Mouse (Mus musculus) spleen, adult 2 months (tissue): ENCODE measurements around the gene Gm17304. TPM values are rescaled to one million over a fixed set of nuclear protein-coding genes. Genes with fewer than 3 reads are reported as not detected.

Experiments
- DNase-seq, 2 experiments: peaks; one replicate each; pipeline versions ENCODE4 v3.0.0 to v3.0.0-alpha.2; 2012 to 2021; ENCODE audit warnings: low spot score in 2 of 2, low read depth in 1 of 2
- H3K27ac ChIP-seq: fragments of 200-500 bp; 2 replicates; pipeline ENCODE4 v1.5.1; 2012; ENCODE audit warnings: low read length, inconsistent platforms; ENCODE audit not compliant: insufficient read depth
- H3K27me3 ChIP-seq: fragments of 200-500 bp; 2 replicates; pipeline ENCODE4 v1.6.1; 2012; ENCODE audit warnings: mild to moderate bottlenecking, moderate library complexity, low read length, inconsistent platforms; ENCODE audit not compliant: control insufficient read depth, insufficient read depth
- H3K36me3 ChIP-seq: fragments of 200-500 bp; 2 replicates; pipeline ENCODE4 v1.6.1; 2012; ENCODE audit warnings: mild to moderate bottlenecking, low read length, inconsistent platforms; ENCODE audit not compliant: control insufficient read depth, insufficient read depth
- H3K4me1 ChIP-seq: fragments of 200-500 bp; 2 replicates; pipeline ENCODE4 v1.6.1; 2011; ENCODE audit warnings: inconsistent platforms; ENCODE audit not compliant: control insufficient read depth, insufficient read depth, insufficient read length
- H3K4me3 ChIP-seq: fragments of 200-500 bp; 2 replicates; pipeline ENCODE4 v1.5.1; 2011; ENCODE audit warnings: mild to moderate bottlenecking, inconsistent platforms; ENCODE audit not compliant: insufficient read depth, insufficient read length; ENCODE audit errors: extremely low read depth
- CTCF ChIP-seq: fragments of 200-500 bp; IDR thresholded peaks from 2 replicates; pipeline ENCODE4 v1.5.1; 2011; ENCODE audit warnings: mild to moderate bottlenecking, inconsistent platforms; ENCODE audit not compliant: insufficient read depth, insufficient read length, insufficient replicate concordance; ENCODE audit errors: extremely low read depth
- POLR2A ChIP-seq: fragments of 200-500 bp; IDR thresholded peaks from 2 replicates; pipeline ENCODE4 v1.6.1; 2011; ENCODE audit warnings: low read depth, low read length, inconsistent platforms
- WGBS: fragments of 180-500 bp; shearing (Covaris S2); methylation state at CpG from one replicate; pipeline ENCODE4 v1.1.7; 2018; 5-methylcytosine and 5-hydroxymethylcytosine counted together
- polyA plus RNA-seq: library from polyadenylated mRNA; depleted of rRNA; stranded (reverse); fragments of >200 nt; gene quantifications from 2 replicates; pipeline ENCODE4 v1.2.3, GENCODE M21; 2012; rRNA removed

Gene Gm17304
- polyA plus RNA-seq, 1 experiment: not detected

- H3K36me3 ChIP-seq: peaks cover 12% of the 10 kb centered on the region
- WGBS: 91% methylated on average over 3 of the region's 3 CpGs
- no peaks in the 10 kb centered on the region for H3K27me3 ChIP-seq
- TF ChIP-seq CTCF (no peak), POLR2A (no peak)
- no peak overlapping the region for H3K4me3 ChIP-seq
- no peak overlapping the region for H3K27ac ChIP-seq
- H3K4me1 ChIP-seq: peaks cover 4% of the 10 kb centered on the region
- no peak for DNase-seq
Observed at GRCm38 (mm10) chr5:106641876-106642275, 33.0 kb downstream of the Gm17304 start.

DNA sequence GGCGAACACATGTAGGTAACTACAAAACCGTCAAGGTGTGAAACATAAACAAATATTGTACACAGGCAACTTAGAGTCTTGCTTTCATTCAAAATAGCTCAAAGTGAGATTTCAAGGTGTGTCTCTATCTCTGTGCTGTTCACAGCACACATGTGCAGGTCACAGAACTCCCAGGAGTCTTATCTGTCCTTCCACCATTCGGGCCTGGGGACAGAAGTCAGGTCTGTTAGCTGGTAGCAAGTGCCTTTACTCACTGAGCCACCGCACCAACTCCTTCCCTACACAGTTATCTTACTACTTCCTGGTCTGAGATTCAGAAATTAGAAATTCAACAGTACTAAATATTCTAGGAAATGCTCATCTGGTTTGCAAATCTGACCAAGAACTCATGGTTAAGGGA, 34.5 kb downstream of the Gm17304 start:
- H3K4me3 ChIP-seq: no peak overlapping the region
- no peaks in the 10 kb centered on the region for H3K27me3 ChIP-seq
- H3K36me3 ChIP-seq: 0 out of 2 replicates have a peak, but pooled peaks cover 2% of the 10 kb centered on the region
- WGBS: 91% methylated on average over 4 of the region's 4 CpGs
- TF ChIP-seq CTCF (no peak), POLR2A (no peak)
- no peak overlapping the region for H3K27ac ChIP-seq
- no peak for DNase-seq
- peaks cover 4% of the 10 kb centered on the region for H3K4me1 ChIP-seq

DNA sequence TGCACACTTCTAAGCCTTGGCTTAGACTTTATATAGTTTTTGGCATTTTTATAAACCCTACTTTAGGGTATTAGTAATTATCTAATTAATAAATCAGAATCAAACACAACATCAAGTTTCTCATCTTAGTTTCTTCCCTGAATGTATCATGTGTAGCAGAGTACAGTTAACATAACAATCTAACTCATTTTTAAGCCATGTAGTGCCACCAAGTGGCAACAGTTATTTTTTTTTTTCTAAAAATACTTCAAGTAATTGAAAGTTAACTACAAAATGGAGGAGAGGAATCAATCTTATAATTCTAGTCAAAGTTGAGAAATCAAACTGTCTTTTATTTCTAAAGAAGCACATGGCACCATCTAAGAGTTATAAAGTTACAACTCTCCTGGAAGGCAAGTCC, 40.5 kb downstream of the Gm17304 start:
- TF ChIP-seq CTCF (no peak), POLR2A (no peak)
- Histone ChIP-seq H3K4me3 (no peak overlapping the region), H3K27me3 (no peaks in the 10 kb centered on the region), H3K36me3 (peaks cover 3% of the 10 kb centered on the region; the same call in 1 of the 2 replicates), H3K27ac (no peak overlapping the region), H3K4me1 (no peaks in the 10 kb centered on the region)
- no peak for DNase-seq

DNA sequence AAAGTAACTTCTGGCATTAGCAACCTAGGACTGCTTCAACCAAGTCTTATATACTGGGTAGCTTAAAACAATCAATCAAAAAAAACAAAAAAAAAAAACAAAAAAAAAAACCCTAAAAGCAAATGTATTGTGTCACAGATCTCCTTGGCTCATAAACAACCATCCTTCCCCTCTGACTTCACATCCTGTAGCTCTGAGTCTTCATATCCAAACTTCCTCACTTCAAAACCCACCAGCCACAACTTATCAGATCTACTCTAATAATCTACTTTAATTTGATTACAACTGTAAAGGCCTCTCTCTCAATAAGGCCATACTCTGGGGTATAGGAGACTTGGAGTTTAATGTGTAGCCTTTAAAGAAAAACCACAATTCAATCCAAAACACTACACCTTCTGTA, 41.1 kb downstream of the Gm17304 start:
- H3K4me3 ChIP-seq: no peak overlapping the region
- H3K27ac ChIP-seq: no peak overlapping the region
- TF ChIP-seq CTCF (no peak), POLR2A (no peak)
- no peaks in the 10 kb centered on the region for H3K4me1 ChIP-seq
- no peaks in the 10 kb centered on the region for H3K27me3 ChIP-seq
- no peak for DNase-seq
- peaks cover 5% of the 10 kb centered on the region for H3K36me3 ChIP-seq

DNA sequence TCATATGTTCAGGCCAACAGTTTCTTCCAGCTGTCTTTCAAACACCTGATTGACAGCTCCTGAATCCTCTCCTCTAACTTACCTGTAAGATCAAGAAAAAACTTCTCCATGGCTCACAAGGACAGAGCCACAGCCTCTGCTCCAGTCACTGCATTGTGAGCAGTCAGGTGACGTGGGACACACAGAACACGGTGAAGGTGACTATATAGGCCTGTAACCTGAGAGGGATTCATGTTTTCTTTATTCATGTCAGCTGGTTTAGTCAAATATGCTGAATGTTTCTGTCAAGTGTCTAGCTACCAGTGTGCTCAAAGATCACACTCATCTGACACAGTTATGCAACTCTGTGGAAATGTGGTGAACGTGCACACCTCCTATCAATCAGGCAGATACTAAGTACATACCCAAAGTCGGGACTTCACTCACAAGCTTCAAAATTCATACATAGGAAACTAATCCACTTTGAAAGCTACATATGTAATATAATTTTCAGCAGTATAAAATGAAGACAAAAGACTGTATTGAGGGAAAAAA, 43.4 kb downstream of the Gm17304 start:
- 92% methylated on average over 4 of the region's 4 CpGs for WGBS
- no peak for DNase-seq
- Histone ChIP-seq H3K27ac (no peak overlapping the region), H3K4me1 (no peaks in the 10 kb centered on the region), H3K36me3 (peaks cover 6% of the 10 kb centered on the region), H3K27me3 (no peaks in the 10 kb centered on the region), H3K4me3 (no peak overlapping the region)
- TF ChIP-seq POLR2A (no peak), CTCF (no peak)

GRCm38 (mm10) chr5:106652790-106653328, 44.0 kb downstream of the Gm17304 start:
- H3K36me3 ChIP-seq: peaks cover 6% of the 10 kb centered on the region
- WGBS: 88% methylated on average over 3 of the region's 3 CpGs
- TF ChIP-seq POLR2A (no peak), CTCF (no peak)

More at GRCm38 (mm10) chr5:106652790-106653328, 44.0 kb downstream of the Gm17304 start:
- DNase-seq: no peak
- no peaks in the 10 kb centered on the region for H3K4me1 ChIP-seq
- no peak overlapping the region for H3K4me3 ChIP-seq
- H3K27ac ChIP-seq: no peak overlapping the region
- no peaks in the 10 kb centered on the region for H3K27me3 ChIP-seq

Other genes with a start within 250 kb of the Gm17304 start
- gene Barhl2, start 150.9 kb upstream of the Gm17304 start, polyA plus RNA-seq: not detected in 2 replicates
- gene Zfp644, start 88.2 kb downstream of the Gm17304 start, polyA plus RNA-seq: 6.3 and 7.6 TPM in 2 replicates